Mouse (Mus musculus): ENCODE measurements around the gene Aire.

The Aire gene

GRCm38 (mm10) chr10:78043406-78043836, at the start of gene Aire:
Aire (minus strand) TSS chr10:78043610.
- peak; percentile 65 to 73 for DNase-seq

- DNase-seq, result peak in 1 of 2 experiments; percentile 40
Measured at GRCm38 (mm10) chr10:78092725-78093029, 49.3 kb upstream of the Aire start.

- no peak for DNase-seq
Measured at GRCm38 (mm10) chr10:78091865-78092724, 48.7 kb upstream of the Aire start.

- DNase-seq, result no peak
Measured at GRCm38 (mm10) chr10:78090706-78091491, 47.5 kb upstream of the Aire start.

GRCm38 (mm10) chr10:78090246-78090645, 46.8 kb upstream of the Aire start:
- no peak for DNase-seq

GRCm38 (mm10) chr10:78087101-78087511, 43.7 kb upstream of the Aire start:
- peak in 1 of 2 experiments; percentile 33 for DNase-seq

- DNase-seq, result peak in 1 of 2 experiments; percentile 24
Measured at GRCm38 (mm10) chr10:78086444-78087061, 43.1 kb upstream of the Aire start.

GRCm38 (mm10) chr10:78085711-78086110, 42.3 kb upstream of the Aire start:
- no peak for DNase-seq

GRCm38 (mm10) chr10:78084073-78084472, 40.7 kb upstream of the Aire start:
- no peak for DNase-seq

- DNase-seq, result no peak
Measured at GRCm38 (mm10) chr10:78079955-78080591, 36.7 kb upstream of the Aire start.

GRCm38 (mm10) chr10:78078276-78078675, 34.9 kb upstream of the Aire start:
- DNase-seq, result no peak

GRCm38 (mm10) chr10:78077862-78078261, 34.5 kb upstream of the Aire start:
- no peak for DNase-seq

- no peak for DNase-seq
Measured at GRCm38 (mm10) chr10:78074977-78075376, 31.6 kb upstream of the Aire start.

- DNase-seq, result no peak
Measured at GRCm38 (mm10) chr10:78074151-78074550, 30.7 kb upstream of the Aire start.

- peak; percentile 83 to 85 for DNase-seq
Measured at GRCm38 (mm10) chr10:78069101-78070011, 25.9 kb upstream of the Aire start, which contains the start of gene Icosl. Icosl (plus strand) TSS chr10:78069302.

- no peak for DNase-seq
Measured at GRCm38 (mm10) chr10:78068541-78068940, 25.1 kb upstream of the Aire start.

- peak; percentile 44 to 58 for DNase-seq
Measured at GRCm38 (mm10) chr10:78067226-78067625, 23.8 kb upstream of the Aire start.

- DNase-seq, result no peak
Measured at GRCm38 (mm10) chr10:78063122-78063521, 19.7 kb upstream of the Aire start.

- DNase-seq, result no peak
Measured at GRCm38 (mm10) chr10:78057056-78057455, 13.6 kb upstream of the Aire start.

- DNase-seq, result peak; percentile 52 to 71
Measured at GRCm38 (mm10) chr10:78054633-78055565, 11.5 kb upstream of the Aire start.

Data from lung, postnatal 4 days (tissue).